Mouse (Mus musculus) retina, embryonic 14.5 days (tissue): ENCODE data around the gene Fam172a.

ENCODE experiments used
- DNase-seq: peaks from one replicate; pipeline ENCODE4 v3.0.0-alpha.2; 2015; ENCODE audit warnings: low spot score

Gene Fam172a

DNA sequence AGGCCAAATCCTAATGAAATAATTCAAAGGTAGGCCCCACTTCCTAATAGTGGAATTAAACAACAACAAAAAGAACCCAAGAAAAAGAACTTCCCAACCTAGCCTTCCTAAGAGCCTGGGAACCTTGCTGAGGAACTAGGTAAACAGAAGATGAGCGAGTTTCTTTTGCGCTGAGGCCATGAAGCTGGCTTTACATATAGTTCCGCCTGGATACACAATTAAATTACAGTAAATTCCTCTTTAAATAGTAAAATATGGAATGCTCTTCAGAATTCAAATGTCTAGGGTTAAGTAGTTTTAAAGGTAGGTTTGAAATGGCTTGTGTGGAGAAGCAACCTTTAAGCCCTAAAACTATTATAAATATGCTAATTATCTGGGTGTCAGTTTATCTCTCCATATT, 478.4 kb downstream of the Fam172a start:
- no peak for DNase-seq

GRCm38 (mm10) chr13:78181071-78181929, 479.5 kb downstream of the Fam172a start:
- peak; percentile 71 for DNase-seq

DNA sequence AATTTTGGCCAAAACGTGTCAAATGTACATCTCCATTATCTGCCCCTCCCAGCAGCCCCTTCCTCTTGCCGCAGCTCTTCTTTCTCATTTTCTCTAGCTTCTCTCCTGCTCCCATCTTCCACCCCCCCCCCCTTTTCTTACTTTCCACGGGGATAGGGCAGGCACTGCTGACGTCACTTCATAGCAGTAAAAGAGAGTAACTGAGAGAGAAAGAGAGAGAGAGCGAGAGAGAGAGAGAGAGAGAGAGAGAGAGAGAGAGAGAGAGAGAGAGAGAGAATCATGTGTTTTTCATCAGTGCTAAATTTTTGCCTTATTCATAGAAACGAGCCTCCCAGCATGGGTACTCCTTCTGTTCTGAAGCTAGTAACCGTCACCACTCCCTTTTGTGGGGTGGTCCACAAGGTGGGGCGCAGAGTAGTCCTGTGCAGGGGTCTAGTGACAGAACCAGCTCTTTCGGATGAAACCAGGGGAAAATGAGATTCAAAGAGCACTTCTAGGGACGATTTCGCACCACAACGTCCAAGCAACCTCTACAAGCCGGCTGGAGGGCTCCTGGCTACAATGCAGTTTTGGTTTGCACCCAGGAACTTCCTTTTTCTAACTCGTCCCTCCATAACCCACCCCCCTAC, 480.2 kb downstream of the Fam172a start:
- DNase-seq, result no peak

- DNase-seq, result no peak
Measured at GRCm38 (mm10) chr13:78183004-78183403, 481.2 kb downstream of the Fam172a start.

- DNase-seq, result peak; percentile 54
Measured at GRCm38 (mm10) chr13:78183986-78184385, 482.2 kb downstream of the Fam172a start.

DNA sequence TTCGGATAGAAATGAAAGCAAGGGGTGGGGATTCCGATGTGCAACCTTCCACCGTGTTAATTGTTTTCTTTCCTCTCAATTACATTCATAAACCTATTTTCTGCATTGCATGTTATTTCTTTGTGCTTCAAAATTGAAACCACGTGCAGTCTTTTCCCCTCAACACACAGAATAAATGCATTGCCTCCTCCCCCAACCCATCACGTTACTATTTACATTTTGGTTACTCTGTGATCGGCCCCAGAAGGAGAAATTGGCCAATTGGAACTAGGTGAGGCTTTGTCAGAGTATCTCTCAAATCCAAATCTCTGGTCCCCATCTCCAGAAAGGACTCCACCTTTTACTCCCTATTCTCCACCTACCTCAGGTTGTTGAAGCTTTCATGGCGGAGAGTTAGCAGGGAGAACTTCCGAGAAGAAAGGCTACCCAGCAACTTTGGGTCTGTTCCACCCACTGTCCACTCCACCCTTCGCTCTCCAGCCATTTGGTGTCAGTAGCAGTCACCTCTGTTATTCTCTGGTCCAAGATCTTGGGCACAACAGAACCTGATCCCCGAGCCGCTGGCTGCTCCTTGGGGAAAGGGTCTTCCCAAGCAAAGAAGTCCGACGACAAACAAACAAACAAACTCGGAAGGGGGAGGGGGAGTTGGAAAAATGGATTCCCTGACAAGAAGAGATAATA, 483.1 kb downstream of the Fam172a start:
- DNase-seq, result no peak

GRCm38 (mm10) chr13:78186340-78186946, 484.6 kb downstream of the Fam172a start:
- no peak for DNase-seq

GRCm38 (mm10) chr13:78187833-78188232, 486.0 kb downstream of the Fam172a start:
- no peak for DNase-seq

GRCm38 (mm10) chr13:78189586-78189985, 487.8 kb downstream of the Fam172a start:
- DNase-seq, result no peak

- no peak for DNase-seq
Measured at GRCm38 (mm10) chr13:78193211-78193610, 491.4 kb downstream of the Fam172a start.

DNA sequence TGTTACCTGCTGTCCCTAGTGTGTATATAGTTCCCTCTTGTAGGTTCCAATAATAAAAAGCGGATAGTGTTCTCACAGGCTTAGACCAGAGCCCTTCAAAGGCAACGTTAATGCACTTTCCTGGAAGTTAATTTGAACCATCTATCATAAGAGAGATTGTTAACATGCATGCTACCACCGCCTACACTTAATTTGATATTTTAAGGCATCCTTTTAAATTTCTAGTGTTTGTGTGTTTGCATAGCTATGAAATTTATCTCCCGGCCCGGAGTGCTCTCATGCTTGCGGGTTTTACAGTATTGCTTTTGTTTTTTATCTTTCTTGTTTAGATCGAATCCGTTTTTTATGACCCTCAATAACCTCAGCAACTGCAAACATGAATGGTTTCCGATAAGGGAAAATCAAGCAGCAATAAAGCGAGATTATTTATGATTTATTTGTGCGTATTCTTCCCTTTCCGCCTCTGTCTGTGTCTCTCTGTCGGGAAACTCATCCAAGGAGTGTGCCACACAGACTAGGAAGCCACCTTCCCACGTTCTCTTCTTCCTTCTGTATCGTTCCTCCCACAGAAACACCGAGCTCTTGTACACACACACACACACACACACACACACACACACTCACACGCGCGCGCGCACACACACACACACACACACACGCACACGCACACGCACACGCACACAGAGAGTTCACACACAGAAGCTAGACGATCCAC, 492.5 kb downstream of the Fam172a start:
- no peak for DNase-seq

GRCm38 (mm10) chr13:78194850-78195600, 493.2 kb downstream of the Fam172a start:
- DNase-seq, result peak; percentile 66

GRCm38 (mm10) chr13:78195601-78196115, 493.8 kb downstream of the Fam172a start:
- DNase-seq, result no peak

- no peak for DNase-seq
Measured at GRCm38 (mm10) chr13:78196236-78196796, 494.5 kb downstream of the Fam172a start.

- DNase-seq, result peak; percentile 64
Measured at GRCm38 (mm10) chr13:78197286-78197818, 495.5 kb downstream of the Fam172a start.

- peak; percentile 67 for DNase-seq
Measured at GRCm38 (mm10) chr13:78197819-78198390, 496.1 kb downstream of the Fam172a start.

GRCm38 (mm10) chr13:78198391-78198870, 496.6 kb downstream of the Fam172a start:
- DNase-seq, result peak; percentile 70

GRCm38 (mm10) chr13:78198871-78199641, 497.2 kb downstream of the Fam172a start:
- DNase-seq, result peak; percentile 72

DNA sequence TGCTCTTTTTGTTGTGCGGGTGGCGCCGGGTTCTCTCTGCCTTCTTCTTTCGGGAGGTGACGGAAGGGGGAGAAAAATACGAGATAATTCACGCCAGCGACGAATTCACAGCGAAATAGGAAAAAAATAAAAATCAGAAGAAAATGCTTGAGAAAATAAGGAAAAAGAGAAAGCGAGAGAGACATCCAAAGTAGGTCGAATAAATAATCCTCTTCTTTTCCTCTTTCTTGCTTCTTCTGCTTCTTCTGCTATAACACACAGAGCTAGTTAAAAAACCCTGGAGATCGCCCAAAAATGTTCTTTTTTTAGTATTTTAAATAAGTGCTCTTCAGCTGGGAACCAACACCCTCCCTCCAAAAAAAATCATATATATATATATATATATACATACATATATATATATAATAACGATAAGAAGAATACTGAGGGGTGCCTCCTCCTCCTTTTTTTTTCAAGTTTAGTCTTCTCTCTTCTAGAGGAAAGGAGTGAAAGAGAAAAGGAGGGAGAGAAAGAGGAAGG, 497.9 kb downstream of the Fam172a start, which contains the start of gene Nr2f1:
Gene Nr2f1 (minus strand): TSS at position 116 of the 519 bp plus-strand sequence.
- no peak for DNase-seq
